Comparison of ENCODE assay signal across 18 mouse cellular contexts in the genomic region with DNA sequence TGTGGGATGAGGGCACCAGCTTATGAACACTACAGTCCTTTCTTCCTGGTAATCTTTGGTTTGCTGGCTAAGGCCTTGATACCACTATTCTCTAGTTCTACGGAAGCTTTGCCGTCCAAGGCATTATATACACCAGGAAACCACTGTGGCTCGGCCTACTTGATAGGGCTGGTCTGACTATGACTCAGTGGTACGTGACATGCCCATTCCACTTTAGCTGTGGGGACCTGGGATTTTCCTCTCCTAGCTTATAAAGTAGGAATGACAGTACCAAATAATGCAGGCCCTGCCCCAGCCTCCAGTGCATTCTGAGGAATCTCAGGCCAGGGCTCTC. TPM values are rescaled to one million over a fixed set of nuclear protein-coding genes. Genes with fewer than 3 reads are reported as not detected.
DNase-seq lines count a peak whose midpoint lies in the region; ATAC-seq and TF ChIP-seq lines count a peak whose summit lies in the region.
"Had no signal": no experiment of that assay in that cellular context is flagged by ENCODE, and none has a peak within 500 bp of the region (broad histone marks: within the 10 kb centered on the region; RNA-seq: fewer than 3 reads in every experiment).

No protein-coding gene starts in this region.

- H3K4me2 ChIP-seq in lung, embryonic 16.5 days (ENCODE audit: low read depth, low read length): no peak overlapping the region
- H3K4me2 ChIP-seq: liver, embryonic 13.5 days; neural tube, embryonic 12.5 days had no signal

- H3K27ac ChIP-seq in lung, embryonic 16.5 days (ENCODE audit: low read length): peak overlapping the region; percentile 28; the same call in 1 of the 2 replicates
- H3K27ac ChIP-seq in small intestine, adult 2 months (ENCODE audit: insufficient read depth, low read depth, low read length): peak overlapping the region; percentile 95
- H3K27ac ChIP-seq: liver, embryonic 13.5 days; neural tube, embryonic 12.5 days had no signal

- peak; percentile 22; the same call in 1 of the 2 replicates for TF ChIP-seq CTCF in small intestine, adult 2 months (IDR thresholded peaks at IDR 0.05; ENCODE audit: extremely low read depth, insufficient read length, insufficient replicate concordance, low read depth, low read length)

- 75% methylated on average over 4 of the region's 4 CpGs for WGBS in lung, embryonic 16.5 days
- 32% methylated on average over 4 of the region's 4 CpGs for WGBS in small intestine, adult 2 months

- no peak for ATAC-seq in CD4-positive, CD25-positive, alpha-beta regulatory T cell, adult 4 months
- ATAC-seq in lung, embryonic 16.5 days (ENCODE audit: low read depth): no peak
- ATAC-seq: forebrain, embryonic 14.5 days had no signal

- no peak for TF ChIP-seq POLR2A in small intestine, adult 2 months (IDR thresholded peaks at IDR 0.05; ENCODE audit: low read depth, low read length)

- H3K9me3 ChIP-seq in lung, embryonic 16.5 days (ENCODE audit: control insufficient read depth, low read length): no peaks in the 10 kb centered on the region
- H3K9me3 ChIP-seq: G1E; liver, embryonic 13.5 days; neural tube, embryonic 12.5 days had no signal

- no peak overlapping the region for H3K4me3 ChIP-seq in lung, embryonic 16.5 days (ENCODE audit: low read length)
- H3K4me3 ChIP-seq in small intestine, adult 2 months (ENCODE audit: low read depth, low read length): no peak overlapping the region
- H3K4me3 ChIP-seq: liver, embryonic 13.5 days; neural tube, embryonic 12.5 days had no signal

- H3K9ac ChIP-seq in lung, embryonic 16.5 days (ENCODE audit: low read length): no peak overlapping the region
- H3K9ac ChIP-seq: liver, embryonic 13.5 days; neural tube, embryonic 12.5 days had no signal

- peaks cover 3% of the 10 kb centered on the region; the same call in 1 of the 2 replicates for H3K36me3 ChIP-seq in lung, embryonic 16.5 days (ENCODE audit: control insufficient read depth, insufficient read depth, low read length)
- peaks cover 56% of the 10 kb centered on the region for H3K36me3 ChIP-seq in small intestine, adult 2 months (ENCODE audit: control insufficient read depth, insufficient read depth, low read length)

- no peaks in the 10 kb centered on the region for H3K27me3 ChIP-seq in lung, embryonic 16.5 days (ENCODE audit: control insufficient read depth, insufficient read depth, low read depth, low read length)
- H3K27me3 ChIP-seq in small intestine, adult 2 months (ENCODE audit: control insufficient read depth, insufficient read depth, low read length): no peaks in the 10 kb centered on the region
- H3K27me3 ChIP-seq: liver, embryonic 13.5 days; neural tube, embryonic 12.5 days had no signal

- peaks cover 3% of the 10 kb centered on the region for H3K4me1 ChIP-seq in lung, embryonic 16.5 days (replicated peaks; ENCODE audit: control insufficient read depth, insufficient read depth, low read length)
- peaks cover 19% of the 10 kb centered on the region for H3K4me1 ChIP-seq in small intestine, adult 2 months (ENCODE audit: control insufficient read depth, insufficient read depth, insufficient read length, low read length)
- H3K4me1 ChIP-seq: neural tube, embryonic 12.5 days had no signal

- peak; percentile 54 for DNase-seq in CD4-positive, CD25-positive, alpha-beta regulatory T cell, adult 2 months (ENCODE audit: low read depth, low spot score)
- no peak for DNase-seq in lung, postnatal 4 days
- DNase-seq in induced T-regulatory cell, adult 2 months (ENCODE audit: low read depth): peak; percentile 80
- DNase-seq in spleen, postnatal 14 days (ENCODE audit: low spot score in 2 of 2): no peak
- DNase-seq in cerebellum, adult 9-10 months: no peak
- DNase-seq: adrenal gland, adult 2 months; cerebellum, adult 9-11 months; heart, postnatal 36 days; kidney, postnatal 25 days; liver, embryonic 13.5 days; right cerebral cortex, postnatal 14 days; thymus, postnatal 14 days had no signal

RNA-seq across cellular contexts. Expression of a gene that starts 6.9 kb away (rescaled TPM):
- 10 to 100 TPM; 36.6 to 47.4 TPM for polyA plus RNA-seq in CD4-positive, CD25-positive, alpha-beta regulatory T cell, adult 4 months (2017; shearing (Covaris generic))
- 2.1 and 2.9 TPM in 2 replicates for polyA plus RNA-seq in lung, embryonic 16.5 days (2015; fragmentation: Nextera tagmentation; extraction: Ambion mirVana)
- 4.1 and 7.4 TPM in 2 replicates for polyA plus RNA-seq in small intestine, adult 2 months (2012; rRNA removed)

Comparison
In these comparisons a context has a peak if more than half of its experiments do, and no peak if none do; other contexts are left out.
1. DNase-seq: peak in CD4-positive, CD25-positive, alpha-beta regulatory T cell, adult 2 months (single experiment) and induced T-regulatory cell, adult 2 months (single experiment); none in lung, postnatal 4 days (0 of 2), spleen, postnatal 14 days (0 of 2) and cerebellum, adult 9-10 months (single experiment).